Mouse (Mus musculus): ENCODE results near the gene Gprc5c. TPM values are rescaled to one million over a fixed set of nuclear protein-coding genes. Genes with fewer than 3 reads are reported as not detected.

Gprc5c gene
- total and polyA plus RNA-seq, 3 experiments: not detected

DNA sequence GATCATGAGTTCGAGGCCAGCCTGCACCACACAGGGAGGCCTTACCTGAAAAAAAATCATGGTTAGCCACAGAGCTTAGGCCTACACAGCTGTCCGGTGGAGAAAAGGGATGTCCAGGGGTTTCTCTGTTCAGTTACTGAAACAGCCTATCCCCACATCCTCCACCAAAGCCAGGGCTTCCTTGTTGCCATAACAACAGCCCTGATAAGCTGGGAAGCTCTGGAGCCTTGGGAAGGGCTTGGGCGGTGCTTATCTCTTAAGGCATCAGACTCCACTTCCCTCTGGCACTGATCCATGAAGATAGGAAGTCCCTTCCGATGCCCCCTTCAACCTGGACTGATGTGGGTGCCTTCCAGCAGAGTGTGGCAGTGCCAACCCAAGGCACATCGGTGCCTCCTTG is 17.8 kb upstream of the Gprc5c start:
- Histone ChIP-seq H3K36me3 (ENCODE audit: control insufficient read depth in 1 of 2, insufficient read depth in 2 of 2, low read length in 2 of 2) (no peaks in the 10 kb centered on the region), H3K27ac (ENCODE audit: control insufficient read depth, low read depth, low read length) (no peak overlapping the region)

DNA sequence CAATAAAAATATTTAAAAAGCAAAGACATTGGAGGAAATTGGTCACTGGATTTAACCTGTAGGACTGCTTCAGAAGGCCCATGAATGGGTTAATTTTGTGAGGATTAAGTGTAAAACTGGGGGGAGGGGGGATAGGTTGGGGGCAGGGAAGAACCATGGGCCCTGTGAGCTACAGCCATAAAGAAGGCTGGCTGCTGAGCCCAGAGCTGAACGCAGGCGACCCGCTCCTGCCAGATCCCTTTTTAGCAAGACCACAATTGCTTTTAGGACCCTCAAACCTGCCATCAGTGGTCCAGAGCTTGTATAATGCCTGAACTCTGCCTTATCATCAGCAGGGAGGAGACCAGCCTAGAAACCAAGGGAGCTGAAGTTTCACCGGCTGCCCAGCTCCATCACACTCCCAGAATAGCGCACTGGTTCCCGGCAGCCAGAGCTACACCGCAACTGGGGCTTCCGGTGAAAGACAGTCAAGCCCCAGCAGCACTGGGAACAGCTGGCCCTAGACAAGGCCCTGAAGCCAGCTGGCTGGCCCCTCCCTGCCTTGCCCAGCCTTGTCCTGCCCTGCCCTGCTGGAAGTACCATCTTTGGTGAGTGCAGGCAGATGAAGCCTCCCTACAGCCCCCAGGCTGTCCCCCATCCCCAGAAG is 7.0 kb upstream of the Gprc5c start:
- no peaks in the 10 kb centered on the region for H3K4me1 ChIP-seq (ENCODE audit: control insufficient read depth in 1 of 2, insufficient read depth in 2 of 2, low read length in 2 of 2)
- TF ChIP-seq MAX (IDR thresholded peaks at IDR 0.05; ENCODE audit: low read length) (no peak), ZKSCAN1 (IDR thresholded peaks at IDR 0.05; ENCODE audit: low read depth, low read length) (no peak), UBTF (IDR thresholded peaks at IDR 0.05; ENCODE audit: borderline replicate concordance, insufficient read depth, low read depth, low read length) (no peak), EP300 (IDR thresholded peaks at IDR 0.05; ENCODE audit: low read depth in 1 of 2, low read length in 2 of 2) (no peak), GATA1 (IDR thresholded peaks at IDR 0.05; ENCODE audit: low read depth, low read length) (no peak), TBP (IDR thresholded peaks at IDR 0.05; ENCODE audit: low read depth, low read length) (no peak), SMC3 (IDR thresholded peaks at IDR 0.05; ENCODE audit: low read depth, low read length) (no peak), MYB (IDR thresholded peaks at IDR 0.05; ENCODE audit: low read depth, low read length) (no peak), MAZ (IDR thresholded peaks at IDR 0.05; ENCODE audit: low read depth, low read length) (no peak), ETS1 (IDR thresholded peaks at IDR 0.05; ENCODE audit: low read depth, low read length) (no peak), JUND (IDR thresholded peaks at IDR 0.05; ENCODE audit: low read depth, low read length) (no peak), CTCF (IDR thresholded peaks at IDR 0.05 in 2 of 3, conservative IDR thresholded peaks at IDR 0.05 in 1 of 3; ENCODE audit: control insufficient read depth in 1 of 3, insufficient read depth in 1 of 3, low read depth in 2 of 3, low read length in 3 of 3, poor library complexity in 1 of 3, severe bottlenecking in 1 of 3) (no peak), ELF1 (IDR thresholded peaks at IDR 0.05; ENCODE audit: low read depth, low read length) (no peak), ZNF384 (IDR thresholded peaks at IDR 0.05; ENCODE audit: low read depth, low read length) (no peak), TCF12 (IDR thresholded peaks at IDR 0.05; ENCODE audit: low read depth, low read length) (no peak), NELFE (IDR thresholded peaks at IDR 0.05; ENCODE audit: low read depth, low read length) (no peak), TAL1 (IDR thresholded peaks at IDR 0.05; ENCODE audit: low read length) (no peak), BHLHE40 (IDR thresholded peaks at IDR 0.05; ENCODE audit: borderline replicate concordance, low read depth, low read length) (no peak), MEF2A (IDR thresholded peaks at IDR 0.05; ENCODE audit: extremely low read depth, insufficient replicate concordance, low read depth, low read length, poor library complexity, severe bottlenecking) (no peak), POLR2A (IDR thresholded peaks at IDR 0.05; ENCODE audit: control insufficient read depth in 1 of 2, insufficient read depth in 1 of 2, low read depth in 1 of 2, low read length in 2 of 2, poor library complexity in 1 of 2) (no peak)
- no peaks in the 10 kb centered on the region for H3K79me2 ChIP-seq (ENCODE audit: control insufficient read depth, insufficient read depth, low read length, poor library complexity)
- H3K27ac ChIP-seq (ENCODE audit: control insufficient read depth, low read depth, low read length): no peak overlapping the region
- no peaks in the 10 kb centered on the region for H3K27me3 ChIP-seq (ENCODE audit: control insufficient read depth in 1 of 2, insufficient read depth in 2 of 2, low read length in 2 of 2)
- no peak overlapping the region for H3K9ac ChIP-seq (ENCODE audit: control insufficient read depth, low read depth, low read length, poor library complexity, severe bottlenecking)
- no peak overlapping the region for H3K4me3 ChIP-seq (ENCODE audit: control insufficient read depth in 1 of 2, insufficient read depth in 1 of 2, low read depth in 2 of 2, low read length in 2 of 2)
- H3K36me3 ChIP-seq (ENCODE audit: control insufficient read depth in 1 of 2, insufficient read depth in 2 of 2, low read length in 2 of 2): no peaks in the 10 kb centered on the region
- DNase-seq (ENCODE audit: low read depth, low spot score): no peak
- no peaks in the 10 kb centered on the region for H3K9me3 ChIP-seq (replicated peaks; ENCODE audit: insufficient read depth, low read length)

More for the DNA sequence above, 17.8 kb upstream of the Gprc5c start:
- H3K27me3 ChIP-seq (ENCODE audit: control insufficient read depth in 1 of 2, insufficient read depth in 2 of 2, low read length in 2 of 2): no peaks in the 10 kb centered on the region
- H3K4me1 ChIP-seq (ENCODE audit: control insufficient read depth in 1 of 2, insufficient read depth in 2 of 2, low read length in 2 of 2): no peaks in the 10 kb centered on the region
- no peak for DNase-seq (ENCODE audit: low read depth, low spot score)
- TF ChIP-seq USF1 (IDR thresholded peaks at IDR 0.05; ENCODE audit: low read depth, low read length): no peak
- TF ChIP-seq GATA1 (IDR thresholded peaks at IDR 0.05; ENCODE audit: low read depth, low read length): no peak
- TF ChIP-seq BHLHE40 (IDR thresholded peaks at IDR 0.05; ENCODE audit: borderline replicate concordance, low read depth, low read length): no peak
- no peak for TF ChIP-seq RCOR1 (IDR thresholded peaks at IDR 0.05; ENCODE audit: low read depth, low read length)
- no peak for TF ChIP-seq ETS1 (IDR thresholded peaks at IDR 0.05; ENCODE audit: low read depth, low read length)
- TF ChIP-seq SIN3A (IDR thresholded peaks at IDR 0.05; ENCODE audit: low read length): no peak
- TF ChIP-seq ZMIZ1 (IDR thresholded peaks at IDR 0.05; ENCODE audit: low read depth, low read length): no peak
- TF ChIP-seq CTCF (IDR thresholded peaks at IDR 0.05 in 2 of 3, conservative IDR thresholded peaks at IDR 0.05 in 1 of 3; ENCODE audit: control insufficient read depth in 1 of 3, insufficient read depth in 1 of 3, low read depth in 2 of 3, low read length in 3 of 3, poor library complexity in 1 of 3, severe bottlenecking in 1 of 3): no peak
- TF ChIP-seq RAD21 (IDR thresholded peaks at IDR 0.05; ENCODE audit: low read depth, low read length): no peak
- TF ChIP-seq ZNF384 (IDR thresholded peaks at IDR 0.05; ENCODE audit: low read depth, low read length): no peak
- no peak for TF ChIP-seq TAL1 (IDR thresholded peaks at IDR 0.05; ENCODE audit: low read length)
- TF ChIP-seq EP300 (IDR thresholded peaks at IDR 0.05; ENCODE audit: low read depth in 1 of 2, low read length in 2 of 2): no peak
- no peak for TF ChIP-seq USF2 (IDR thresholded peaks at IDR 0.05; ENCODE audit: borderline replicate concordance in 1 of 2, insufficient read depth in 1 of 2, low read depth in 1 of 2, low read length in 2 of 2)
- no peak for TF ChIP-seq POLR2A (IDR thresholded peaks at IDR 0.05; ENCODE audit: control insufficient read depth in 1 of 2, insufficient read depth in 1 of 2, low read depth in 1 of 2, low read length in 2 of 2, poor library complexity in 1 of 2)
- no peak for TF ChIP-seq JUND (IDR thresholded peaks at IDR 0.05; ENCODE audit: low read depth, low read length)
- TF ChIP-seq UBTF (IDR thresholded peaks at IDR 0.05; ENCODE audit: borderline replicate concordance, insufficient read depth, low read depth, low read length): no peak
- TF ChIP-seq CHD2 (IDR thresholded peaks at IDR 0.05; ENCODE audit: low read length): no peak
- TF ChIP-seq HCFC1 (IDR thresholded peaks at IDR 0.05; ENCODE audit: low read depth, low read length): no peak
- TF ChIP-seq ZKSCAN1 (IDR thresholded peaks at IDR 0.05; ENCODE audit: low read depth, low read length): no peak
- H3K79me2 ChIP-seq (ENCODE audit: control insufficient read depth, insufficient read depth, low read length, poor library complexity): no peaks in the 10 kb centered on the region
- H3K9me3 ChIP-seq (replicated peaks; ENCODE audit: insufficient read depth, low read length): no peaks in the 10 kb centered on the region
- no peak overlapping the region for H3K4me3 ChIP-seq (ENCODE audit: control insufficient read depth in 1 of 2, insufficient read depth in 1 of 2, low read depth in 2 of 2, low read length in 2 of 2)
- no peak overlapping the region for H3K9ac ChIP-seq (ENCODE audit: control insufficient read depth, low read depth, low read length, poor library complexity, severe bottlenecking)
